Mouse (Mus musculus) left cerebral cortex, adult 9 months (tissue): ENCODE measurements at regions not wholly inside any gene's neighbourhood (a gene's known extent, or its start where the extent isn't known, plus 50 kb on each side); places are given as distances from the start of the nearest gene placed in this dataset.

Source experiments
- DNase-seq, 2 experiments: peaks; one replicate each; pipeline ENCODE4 v3.0.0; 2022; ENCODE audit warnings: low spot score in 2 of 2

GRCm38 (mm10) chr15:43926034-43926433, 3791.9 kb downstream of the 9330182O14Rik start:
- no peak for DNase-seq

- peak in 1 of 2 experiments; percentile 4 for DNase-seq
Measured at GRCm38 (mm10) chr15:43933608-43934007, 3799.4 kb downstream of the 9330182O14Rik start.

- no peak for DNase-seq
Measured at GRCm38 (mm10) chr15:43940424-43940823, 3806.3 kb downstream of the 9330182O14Rik start.

GRCm38 (mm10) chr15:43940905-43941304, 3806.7 kb downstream of the 9330182O14Rik start:
- no peak for DNase-seq

- DNase-seq, result no peak
Measured at GRCm38 (mm10) chr15:43942002-43942660, 3808.0 kb downstream of the 9330182O14Rik start.

- no peak for DNase-seq
Measured at GRCm38 (mm10) chr15:43984991-43985390, 3850.8 kb downstream of the 9330182O14Rik start.

- peak in 1 of 2 experiments; percentile 49 for DNase-seq
Measured at GRCm38 (mm10) chr15:43991229-43991628, 3857.1 kb downstream of the 9330182O14Rik start.

- no peak for DNase-seq
Measured at GRCm38 (mm10) chr15:43992936-43993335, 3858.8 kb downstream of the 9330182O14Rik start.

GRCm38 (mm10) chr15:44026468-44027028, 3892.4 kb downstream of the 9330182O14Rik start:
- DNase-seq, result no peak

- DNase-seq, result no peak
Measured at GRCm38 (mm10) chr15:44035900-44036299, 3901.7 kb downstream of the 9330182O14Rik start.

GRCm38 (mm10) chr15:44037893-44038292, 3903.7 kb downstream of the 9330182O14Rik start:
- no peak for DNase-seq

- DNase-seq, result no peak
Measured at GRCm38 (mm10) chr15:44050565-44051274, 3916.6 kb downstream of the 9330182O14Rik start.

GRCm38 (mm10) chr15:44064855-44065254, 3930.7 kb downstream of the 9330182O14Rik start:
- DNase-seq, result peak in 1 of 2 experiments; percentile 12

GRCm38 (mm10) chr15:44083680-44084079, 3949.5 kb downstream of the 9330182O14Rik start:
- DNase-seq, result no peak

GRCm38 (mm10) chr15:44112328-44112944, 3978.3 kb downstream of the 9330182O14Rik start:
- no peak for DNase-seq

- no peak for DNase-seq
Measured at GRCm38 (mm10) chr15:44134213-44134612, 4000.0 kb downstream of the 9330182O14Rik start.
